Mouse (Mus musculus): ENCODE data around the gene Rad23a.

DNA sequence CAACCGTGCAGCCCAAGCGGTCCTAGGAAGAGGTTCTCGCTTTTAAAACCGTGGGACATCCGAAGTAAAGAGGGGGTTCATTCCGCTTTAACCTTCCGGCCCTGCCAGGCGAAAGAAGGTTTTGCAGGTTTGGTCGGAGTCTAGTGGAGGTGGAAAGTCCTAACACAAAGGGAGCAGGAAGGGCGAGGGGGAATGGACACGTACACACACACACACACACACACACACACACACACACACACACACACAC is 55.0 kb downstream of the Rad23a start:
- TF ChIP-seq CTCF (conservative IDR thresholded peaks at IDR 0.05; ENCODE audit: low read length) = no peak
- TF ChIP-seq POU5F1 (IDR thresholded peaks at IDR 0.05; ENCODE audit: borderline replicate concordance, low read length) = no peak
- TF ChIP-seq NANOG (IDR thresholded peaks at IDR 0.05; ENCODE audit: borderline replicate concordance, low read length) = no peak
